Mouse (Mus musculus) hindbrain, embryonic 14.5 days (tissue): ENCODE results near the gene Tead4. TPM values are rescaled to one million over a fixed set of nuclear protein-coding genes. Genes with fewer than 3 reads are reported as not detected.
A peak's percentile ranks its signal among the peaks of the same experiment; 100 is the strongest.
"Not testable (repeated sequence)": the region's sequence is repeated elsewhere in the genome, so short reads cannot be mapped to it uniquely, and the experiment has no call there.

Experiments used
- ATAC-seq: fragments of 200-750 bp; cut with Nextera tagmentation; 2 replicates; pipeline ENCODE4 v1.8.0; 2017; ENCODE audit warnings: moderate number of reproducible peaks, mild to moderate bottlenecking, moderate TSS enrichment, moderate library complexity; ENCODE audit not compliant: low FRiP score
- DNase-seq: peaks from one replicate; pipeline ENCODE4 v3.0.0-alpha.2; 2015; ENCODE audit warnings: low spot score
- H3K27ac ChIP-seq: fragments of 300-500 bp; sonication (generic); 2 replicates; pipeline ENCODE4 v1.5.1; 2014; ENCODE audit warnings: mild to moderate bottlenecking, moderate library complexity
- H3K27me3 ChIP-seq: fragments of 300-500 bp; sonication (generic); 2 replicates; pipeline ENCODE4 v1.6.1; 2014; ENCODE audit warnings: mild to moderate bottlenecking, low read length, mixed read lengths; ENCODE audit not compliant: control insufficient read depth, insufficient read depth
- H3K36me3 ChIP-seq: fragments of 300-500 bp; sonication (generic); replicated peaks from 2 replicates; pipeline ENCODE4 v1.6.1; 2014; ENCODE audit not compliant: control insufficient read depth, insufficient read depth
- H3K4me1 ChIP-seq: fragments of 300-500 bp; sonication (generic); replicated peaks from 2 replicates; pipeline ENCODE4 v1.6.1; 2014; ENCODE audit warnings: antibody characterized with exemption, low read length, mixed read lengths; ENCODE audit not compliant: control insufficient read depth, insufficient read depth
- H3K4me2 ChIP-seq: fragments of 300-500 bp; sonication (generic); replicated peaks from 2 replicates; pipeline ENCODE4 v1.6.1; 2014; ENCODE audit warnings: mild to moderate bottlenecking, moderate library complexity
- H3K4me3 ChIP-seq: fragments of 300-500 bp; sonication (generic); replicated peaks from 2 replicates; pipeline ENCODE4 v1.5.1; 2014; ENCODE audit warnings: mild to moderate bottlenecking, low read length
- H3K9ac ChIP-seq: fragments of 300-500 bp; sonication (generic); 2 replicates; pipeline ENCODE4 v1.6.1; 2014
- H3K9me3 ChIP-seq: fragments of 300-500 bp; sonication (generic); 2 replicates; pipeline ENCODE4 v1.6.1; 2016; ENCODE audit warnings: low read length; ENCODE audit not compliant: control insufficient read depth
- WGBS: fragments of 180-500 bp; shearing (Covaris S2); extraction: QIAGEN DNeasy Blood & Tissue Kit; methylation state at CpG from one replicate; pipeline ENCODE4 v1.1.7; 2014; 5-methylcytosine and 5-hydroxymethylcytosine counted together
- polyA plus RNA-seq: library from polyadenylated mRNA; unstranded; fragments of >200 nt; fragmentation: Nextera tagmentation; extraction: Ambion mirVana; gene quantifications from 2 replicates; pipeline ENCODE4 v1.2.1, GENCODE M21; 2014

The Tead4 gene
- polyA plus RNA-seq, 1 experiment from 2014 or later, result 0.32 TPM

DNA sequence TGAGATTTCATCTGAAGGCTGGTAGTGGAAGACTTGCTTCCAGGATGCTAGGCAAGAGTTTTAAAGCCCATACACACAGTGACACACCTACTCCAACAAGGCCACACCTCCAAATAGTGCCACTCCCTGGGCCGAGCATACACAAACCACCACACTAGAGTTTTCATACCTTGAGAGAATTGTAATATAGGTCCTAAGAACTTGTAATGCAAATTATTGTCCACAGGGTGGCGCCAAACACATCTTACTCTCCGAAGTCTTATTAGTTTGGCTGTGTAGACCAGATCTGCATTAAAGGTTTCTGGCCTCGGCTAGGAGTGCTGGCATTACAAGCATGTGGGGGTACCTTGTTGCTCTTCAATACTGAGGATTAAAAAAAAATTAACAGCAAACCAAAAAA lies 17.7 kb upstream of the Tead4 start:
- Histone ChIP-seq H3K4me3 (no peak overlapping the region), H3K4me2 (no peak overlapping the region), H3K27me3 (no peaks in the 10 kb centered on the region), H3K9ac (no peak overlapping the region), H3K4me1 (no peaks in the 10 kb centered on the region), H3K27ac (no peak overlapping the region), H3K36me3 (peaks cover 27% of the 10 kb centered on the region), H3K9me3 (no peaks in the 10 kb centered on the region)
- ATAC-seq (peak; percentile 48; the same call in 1 of the 2 replicates), DNase-seq (peak; percentile 85)
- 15% methylated on average over 4 of the region's 4 CpGs for WGBS

DNA sequence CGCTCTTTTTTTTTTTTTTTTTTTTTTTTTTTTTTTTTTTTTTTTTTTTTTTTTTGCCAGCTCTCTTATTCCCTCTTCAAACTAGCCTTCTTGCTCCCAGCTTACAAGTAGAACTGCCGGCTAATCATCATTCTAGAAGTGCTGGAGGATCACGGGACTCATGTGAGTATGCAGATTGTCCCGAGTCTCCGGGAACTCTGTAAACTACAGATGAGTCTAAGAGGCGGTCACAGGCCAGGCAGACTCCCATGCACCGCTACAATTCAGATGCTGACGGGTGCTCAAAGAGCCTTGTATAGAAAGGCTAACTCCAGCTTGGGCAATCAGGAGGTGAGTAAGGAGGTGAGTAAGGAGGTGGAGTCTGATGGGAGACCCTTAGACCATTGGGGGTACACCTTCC lies 15.0 kb upstream of the Tead4 start:
- H3K4me1 ChIP-seq, result no peaks in the 10 kb centered on the region
- no peak overlapping the region for H3K4me2 ChIP-seq
- DNase-seq (no peak), ATAC-seq (no peak)
- no peaks in the 10 kb centered on the region for H3K9me3 ChIP-seq
- no peaks in the 10 kb centered on the region for H3K27me3 ChIP-seq
- peaks cover under 1% of the 10 kb centered on the region; the same call in 1 of the 2 replicates for H3K36me3 ChIP-seq
- H3K27ac ChIP-seq, result no peak overlapping the region
- WGBS, result 77% methylated on average over 8 of the region's 8 CpGs
- no peak overlapping the region for H3K9ac ChIP-seq
- H3K4me3 ChIP-seq, result no peak overlapping the region

DNA sequence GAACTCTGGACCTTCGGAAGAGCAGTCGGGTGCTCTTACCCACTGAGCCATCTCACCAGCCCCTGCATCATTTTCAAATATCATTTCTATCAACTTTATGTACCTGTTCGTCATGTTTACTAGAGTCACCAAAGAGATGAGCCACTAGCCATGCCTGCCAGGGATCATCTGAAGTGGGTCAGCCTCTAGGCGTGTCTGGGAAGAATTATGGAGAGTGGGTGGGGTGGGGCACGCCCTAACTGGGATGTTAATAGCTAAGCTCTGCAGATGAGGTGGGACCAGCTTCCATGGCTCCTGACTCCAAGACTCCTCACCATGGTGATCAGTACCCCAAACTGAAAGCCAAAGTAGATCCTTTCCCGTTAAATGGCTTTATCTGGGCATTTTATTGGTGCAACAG lies 14.2 kb upstream of the Tead4 start:
- 83% methylated on average over 6 of the region's 6 CpGs for WGBS
- no peaks in the 10 kb centered on the region for H3K27me3 ChIP-seq
- H3K9ac ChIP-seq, result no peak overlapping the region
- no peak overlapping the region for H3K4me3 ChIP-seq
- ATAC-seq, result no peak
- no peaks in the 10 kb centered on the region for H3K36me3 ChIP-seq
- no peak overlapping the region for H3K4me2 ChIP-seq
- H3K4me1 ChIP-seq, result no peaks in the 10 kb centered on the region
- no peak overlapping the region for H3K27ac ChIP-seq
- DNase-seq, result no peak
- H3K9me3 ChIP-seq, result no peaks in the 10 kb centered on the region

DNA sequence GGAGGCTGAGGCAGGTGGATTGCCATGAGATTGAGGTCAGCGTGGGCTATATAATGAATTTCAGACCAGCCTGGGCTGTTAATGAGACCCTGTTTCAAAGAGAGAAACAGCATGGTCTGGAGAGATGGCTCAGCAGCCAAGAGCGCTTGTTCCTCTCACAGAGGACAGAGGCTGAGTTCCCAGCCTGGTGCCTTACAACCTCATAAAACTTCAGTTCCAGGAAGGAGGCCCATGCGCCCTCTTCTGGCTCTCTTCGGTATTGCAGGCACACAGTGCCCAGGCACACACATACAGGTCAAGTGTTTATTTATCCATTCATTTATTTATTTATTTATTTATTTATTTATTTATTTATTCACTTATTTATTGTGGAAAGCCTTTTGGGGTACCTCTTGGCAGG lies 7.7 kb upstream of the Tead4 start:
- WGBS, result 29% methylated on average over 4 of the region's 4 CpGs

DNA sequence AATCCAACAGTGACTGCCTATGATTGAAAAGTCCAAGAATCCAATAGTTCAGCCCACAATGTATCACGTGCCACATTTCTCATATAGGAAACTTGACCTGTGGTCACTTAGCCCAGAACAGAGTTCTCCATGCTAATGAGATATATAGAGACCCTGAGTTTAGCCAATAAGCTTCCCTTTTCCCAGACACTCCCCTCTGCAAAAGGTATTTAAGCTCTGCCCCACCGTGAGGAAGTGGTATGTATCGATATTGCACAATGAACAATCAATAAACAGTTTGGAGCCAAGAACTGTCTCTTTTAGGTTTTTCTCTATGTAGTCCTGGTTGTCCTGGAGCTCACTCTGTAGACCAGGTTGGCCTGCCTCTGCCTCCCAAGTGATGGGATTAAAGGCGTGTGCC lies 4.2 kb upstream of the Tead4 start:
- H3K9me3 ChIP-seq, result no peaks in the 10 kb centered on the region
- DNase-seq, result no peak
- no peak overlapping the region for H3K27ac ChIP-seq
- H3K4me3 ChIP-seq, result no peak overlapping the region
- H3K4me2 ChIP-seq, result no peak overlapping the region
- no peak for ATAC-seq
- H3K27me3 ChIP-seq, result peaks cover 23% of the 10 kb centered on the region
- peaks cover 4% of the 10 kb centered on the region; the same call in 1 of the 2 replicates for H3K4me1 ChIP-seq
- H3K36me3 ChIP-seq, result no peaks in the 10 kb centered on the region
- no peak overlapping the region for H3K9ac ChIP-seq
- WGBS, result 85% methylated on average over 4 of the region's 4 CpGs

More for the DNA sequence above, 7.7 kb upstream of the Tead4 start:
- peak; percentile 24; the same call in 1 of the 2 replicates for ATAC-seq
- no peak overlapping the region for H3K27ac ChIP-seq
- no peaks in the 10 kb centered on the region for H3K27me3 ChIP-seq
- H3K9ac ChIP-seq, result no peak overlapping the region
- no peaks in the 10 kb centered on the region for H3K9me3 ChIP-seq
- no peak overlapping the region for H3K4me3 ChIP-seq
- H3K4me2 ChIP-seq, result no peak overlapping the region
- DNase-seq, result peak; percentile 73
- H3K36me3 ChIP-seq, result no peaks in the 10 kb centered on the region
- no peaks in the 10 kb centered on the region for H3K4me1 ChIP-seq

DNA sequence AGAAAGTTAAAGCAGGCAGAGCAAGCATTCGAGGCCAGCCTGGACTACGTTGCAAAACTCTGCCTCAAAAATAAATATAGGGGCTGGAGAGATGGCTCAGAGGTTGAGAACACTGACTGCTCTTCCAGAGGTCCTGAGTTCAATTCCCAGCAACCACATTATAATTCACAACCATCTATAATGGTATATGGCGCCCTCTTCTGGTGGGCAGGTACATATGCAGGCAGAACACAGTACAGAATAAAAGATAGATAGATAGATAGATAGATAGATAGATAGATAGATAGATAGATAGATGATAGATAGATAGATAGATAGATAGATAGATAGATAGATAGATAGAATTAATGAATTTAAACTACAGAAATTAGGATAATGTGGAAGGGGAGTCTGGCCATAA lies 2.0 kb upstream of the Tead4 start:
- WGBS, result 77% methylated on average over 3 of the region's 3 CpGs
- H3K4me2 ChIP-seq, H3K4me3 ChIP-seq, ATAC-seq, H3K27ac ChIP-seq, H3K36me3 ChIP-seq, H3K9ac ChIP-seq, H3K9me3 ChIP-seq, DNase-seq: not testable (repeated sequence)
- Histone ChIP-seq H3K27me3 (peaks cover 45% of the 10 kb centered on the region), H3K4me1 (peaks cover 10% of the 10 kb centered on the region)

DNA sequence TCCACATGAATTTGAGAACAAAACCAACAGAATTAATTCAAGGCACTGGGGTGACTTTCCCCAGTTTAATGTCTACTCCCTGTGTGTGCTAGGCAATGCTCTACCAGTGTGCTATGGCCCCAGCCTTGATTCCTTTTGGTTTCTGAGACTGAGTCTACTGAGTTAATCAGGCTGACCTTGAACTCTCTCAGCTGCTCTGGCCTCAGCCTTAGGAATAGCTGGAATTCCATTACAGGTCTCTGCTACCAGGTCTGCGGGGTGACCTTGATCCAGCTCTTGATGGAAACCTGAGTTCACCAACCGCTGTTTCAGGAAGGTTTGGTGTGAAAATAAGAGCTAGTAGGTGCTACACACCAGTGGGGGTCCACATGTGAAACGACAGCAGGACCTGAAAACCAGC lies 1.3 kb upstream of the Tead4 start:
- peaks cover 10% of the 10 kb centered on the region for H3K4me1 ChIP-seq
- H3K9ac ChIP-seq, result no peak overlapping the region
- no peaks in the 10 kb centered on the region for H3K36me3 ChIP-seq
- H3K4me2 ChIP-seq, result no peak overlapping the region
- DNase-seq (no peak), ATAC-seq (no peak)
- H3K27ac ChIP-seq, result no peak overlapping the region
- no peaks in the 10 kb centered on the region for H3K9me3 ChIP-seq
- 87% methylated on average over 3 of the region's 3 CpGs for WGBS
- H3K4me3 ChIP-seq, result no peak overlapping the region
- peaks cover 47% of the 10 kb centered on the region for H3K27me3 ChIP-seq

DNA sequence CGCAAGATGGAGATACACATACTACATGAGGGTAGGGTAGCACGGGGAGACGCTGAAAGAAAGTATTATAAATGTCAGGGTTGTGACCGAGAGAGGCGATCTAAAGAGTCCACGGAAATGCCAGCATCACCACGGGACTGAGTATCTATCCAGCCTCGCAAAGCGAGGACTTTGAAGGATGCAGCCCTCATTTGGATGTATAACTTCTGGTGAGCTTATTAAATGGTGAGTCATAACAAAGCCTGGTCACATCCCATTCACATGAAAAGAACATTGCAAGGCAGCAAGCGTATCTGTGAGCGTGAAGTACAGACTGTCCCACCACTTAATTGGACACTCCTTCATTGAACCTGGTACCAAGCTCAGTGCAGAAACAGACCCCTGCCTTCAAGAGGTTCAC lies 835 bp upstream of the Tead4 start:
- H3K9me3 ChIP-seq, result no peaks in the 10 kb centered on the region
- peaks cover 14% of the 10 kb centered on the region for H3K4me1 ChIP-seq
- ATAC-seq (no peak), DNase-seq (no peak)
- H3K27ac ChIP-seq, result no peak overlapping the region
- no peak overlapping the region for H3K9ac ChIP-seq
- no peak overlapping the region for H3K4me3 ChIP-seq
- H3K4me2 ChIP-seq, result peak overlapping the region; percentile 99; the same call in 1 of the 2 replicates
- peaks cover 47% of the 10 kb centered on the region for H3K27me3 ChIP-seq
- H3K36me3 ChIP-seq, result no peaks in the 10 kb centered on the region
- WGBS, result 45% methylated on average over 11 of the region's 11 CpGs

DNA sequence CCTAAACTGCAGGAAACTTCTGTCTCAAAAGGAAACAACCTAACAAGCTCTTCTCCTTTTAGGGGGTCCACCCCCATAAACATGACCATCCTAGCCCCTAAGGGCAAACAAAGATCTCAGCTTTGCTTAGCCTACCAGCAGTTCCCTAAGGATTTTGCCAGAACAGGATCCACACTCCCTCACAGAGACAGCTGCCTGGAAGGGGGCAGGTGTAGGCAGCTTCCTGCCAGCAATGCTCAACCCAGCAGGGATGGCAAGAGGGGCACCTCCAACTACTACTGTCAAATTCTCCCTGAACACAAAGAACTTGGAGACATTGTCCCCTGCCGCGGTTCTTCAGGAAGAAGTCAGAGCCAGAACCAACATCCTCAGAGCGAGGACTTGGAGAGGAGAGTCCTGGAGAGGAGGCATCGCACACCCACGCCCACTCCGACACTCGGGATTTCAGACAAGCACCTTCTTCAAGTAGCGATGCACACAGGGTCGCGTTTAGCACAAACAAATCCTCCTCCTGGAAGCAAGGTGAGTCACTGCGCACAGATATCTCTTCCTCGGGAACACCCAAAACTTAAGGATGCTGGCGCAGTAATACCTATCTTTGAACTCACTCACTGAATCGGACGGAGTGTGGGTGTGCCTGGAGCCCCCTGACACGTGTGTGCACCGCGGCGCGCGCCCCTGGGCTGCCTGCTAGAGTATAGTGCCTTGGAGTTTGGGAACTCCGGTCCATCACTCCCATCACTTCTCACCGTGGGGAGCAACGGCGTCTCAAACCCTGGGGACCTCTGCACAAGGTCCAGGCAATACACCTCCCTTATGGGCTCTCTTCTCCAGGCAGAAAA lies 1.1 kb downstream of the Tead4 start:
- Histone ChIP-seq H3K9me3 (no peaks in the 10 kb centered on the region), H3K9ac (peak overlapping the region; percentile 59), H3K4me1 (peaks cover 19% of the 10 kb centered on the region), H3K36me3 (no peaks in the 10 kb centered on the region), H3K4me2 (peak overlapping the region; percentile 99), H3K27me3 (peaks cover 47% of the 10 kb centered on the region), H3K27ac (no peak overlapping the region), H3K4me3 (peak overlapping the region; percentile 64)
- WGBS, result under 1% methylated on average over 25 of the region's 25 CpGs
- DNase-seq, result no peak
- ATAC-seq, result no peak
